Mouse (Mus musculus): ENCODE results near the gene Ap2s1.

The Ap2s1 gene

GRCm38 (mm10) chr7:16755362-16756017 is 17.3 kb downstream of the Ap2s1 start:
- peak; percentile 38 for DNase-seq

- DNase-seq, result no peak
Measured at GRCm38 (mm10) chr7:16758872-16759574, 20.8 kb downstream of the Ap2s1 start.

- DNase-seq, result peak; percentile 49
Measured at GRCm38 (mm10) chr7:16760292-16760691, 22.1 kb downstream of the Ap2s1 start.

GRCm38 (mm10) chr7:16761005-16761481 is 22.8 kb downstream of the Ap2s1 start:
- no peak for DNase-seq

GRCm38 (mm10) chr7:16761630-16762029 is 23.4 kb downstream of the Ap2s1 start:
- no peak for DNase-seq

GRCm38 (mm10) chr7:16763463-16764218 is 25.4 kb downstream of the Ap2s1 start:
- DNase-seq, result no peak

GRCm38 (mm10) chr7:16766443-16766842 is 28.2 kb downstream of the Ap2s1 start:
- DNase-seq, result no peak

GRCm38 (mm10) chr7:16775888-16776287 is 37.7 kb downstream of the Ap2s1 start:
- DNase-seq, result no peak

- no peak for DNase-seq
Measured at GRCm38 (mm10) chr7:16780076-16780475, 41.9 kb downstream of the Ap2s1 start.

- peak; percentile 98 for DNase-seq
Measured at GRCm38 (mm10) chr7:16780825-16781554, 42.8 kb downstream of the Ap2s1 start, which contains the start of gene Slc1a5. TSS of gene Slc1a5 (plus strand) at chr7:16781340.

GRCm38 (mm10) chr7:16781555-16781815 is 43.3 kb downstream of the Ap2s1 start:
- DNase-seq, result no peak

- peak; percentile 51 for DNase-seq
Measured at GRCm38 (mm10) chr7:16781816-16782554, 43.8 kb downstream of the Ap2s1 start.

- DNase-seq, result no peak
Measured at GRCm38 (mm10) chr7:16782555-16783125, 44.4 kb downstream of the Ap2s1 start.

GRCm38 (mm10) chr7:16783224-16783688 is 45.0 kb downstream of the Ap2s1 start:
- DNase-seq, result peak; percentile 91

GRCm38 (mm10) chr7:16783758-16784415 is 45.7 kb downstream of the Ap2s1 start:
- peak; percentile 45 for DNase-seq

GRCm38 (mm10) chr7:16784498-16784976 is 46.3 kb downstream of the Ap2s1 start:
- peak; percentile 63 for DNase-seq

- no peak for DNase-seq
Measured at GRCm38 (mm10) chr7:16785541-16786083, 47.4 kb downstream of the Ap2s1 start.

- DNase-seq, result no peak
Measured at GRCm38 (mm10) chr7:16792316-16792715, 54.1 kb downstream of the Ap2s1 start.

GRCm38 (mm10) chr7:16793010-16793725 is 55.0 kb downstream of the Ap2s1 start:
- no peak for DNase-seq

GRCm38 (mm10) chr7:16794886-16795285 is 56.7 kb downstream of the Ap2s1 start:
- DNase-seq, result no peak

All from liver (tissue).